8 mouse cellular contexts compared by ENCODE assay signal in the genomic region with DNA sequence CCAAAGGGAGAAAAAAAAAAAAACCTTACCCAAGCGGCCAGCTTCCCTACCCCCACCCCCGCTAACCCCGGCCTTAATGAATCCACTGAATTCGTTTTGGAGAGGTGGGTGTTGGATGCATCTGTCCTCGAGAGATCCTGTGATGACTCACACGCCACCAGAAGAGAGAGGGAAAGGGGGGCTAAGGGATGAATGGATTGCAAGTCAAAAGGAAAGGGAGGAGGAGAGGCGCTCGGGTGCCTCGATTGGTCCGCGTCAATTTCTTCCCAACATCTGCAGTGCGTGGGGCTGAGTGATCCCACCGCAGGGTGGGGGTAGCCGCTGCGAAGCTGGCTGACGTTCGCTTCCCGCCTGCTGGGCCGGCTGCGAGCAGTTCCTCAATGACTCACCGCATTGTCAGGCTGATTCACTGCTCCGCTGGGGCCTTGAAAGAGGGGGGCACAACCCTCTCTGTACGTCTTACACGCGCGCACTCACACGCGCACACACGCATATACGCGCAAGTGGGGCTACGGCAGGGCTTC. TPM values are rescaled to one million over a fixed set of nuclear protein-coding genes. Genes with fewer than 3 reads are reported as not detected.
DNase-seq lines count a peak whose midpoint lies in the region; ATAC-seq and TF ChIP-seq lines count a peak whose summit lies in the region.

No protein-coding gene starts in this region.

- H3K36me3 ChIP-seq in limb, embryonic 14.5 days (ENCODE audit: control insufficient read depth, insufficient read depth, low read length), result no peaks in the 10 kb centered on the region
- H3K36me3 ChIP-seq in midbrain, embryonic 15.5 days (replicated peaks), result no peaks in the 10 kb centered on the region

- H3K4me2 ChIP-seq in limb, embryonic 14.5 days (replicated peaks; ENCODE audit: low read depth, low read length, severe bottlenecking), result peak overlapping the region; percentile 84
- peak overlapping the region; percentile 74 for H3K4me2 ChIP-seq in midbrain, embryonic 15.5 days

- WGBS in limb, embryonic 14.5 days, result under 1% methylated on average over 32 of the region's 32 CpGs
- WGBS in midbrain, embryonic 15.5 days, result under 1% methylated on average over 32 of the region's 32 CpGs

- peak overlapping the region; percentile 50 for H3K9ac ChIP-seq in limb, embryonic 14.5 days (ENCODE audit: low read depth, low read length, severe bottlenecking)
- peak overlapping the region; percentile 53 for H3K9ac ChIP-seq in midbrain, embryonic 15.5 days

- no peak for TF ChIP-seq POLR2A in limb, embryonic 14.5 days (IDR thresholded peaks at IDR 0.05; ENCODE audit: borderline replicate concordance, extremely low read depth, insufficient read depth, insufficient read length)

- no peaks in the 10 kb centered on the region for H3K27me3 ChIP-seq in limb, embryonic 14.5 days (ENCODE audit: control insufficient read depth, insufficient read depth, low read length)
- H3K27me3 ChIP-seq in midbrain, embryonic 15.5 days (replicated peaks), result no peaks in the 10 kb centered on the region

- H3K27ac ChIP-seq in limb, embryonic 14.5 days (replicated peaks; ENCODE audit: low read depth, low read length), result peak overlapping the region; percentile 65
- peak overlapping the region; percentile 57 for H3K27ac ChIP-seq in midbrain, embryonic 15.5 days

- H3K4me1 ChIP-seq in limb, embryonic 14.5 days (ENCODE audit: control insufficient read depth, insufficient read depth, low read length), result peaks cover 19% of the 10 kb centered on the region; the same call in 1 of the 2 replicates
- H3K4me1 ChIP-seq in midbrain, embryonic 15.5 days, result peaks cover 27% of the 10 kb centered on the region

- intact Hi-C loops in gastrocnemius, postnatal 14 days (cut with DNase I; ENCODE audit: low total_unique reads), result no loop called here

- peak; percentile 96 for DNase-seq in 3T3-L1 (ENCODE audit: low read depth, low spot score)
- DNase-seq in MN1 (ENCODE audit: low spot score), result peak; percentile 89
- peak; percentile 72 to 81 for DNase-seq in cerebellum, postnatal 25 days
- peak; percentile 69 for DNase-seq in gastrocnemius, postnatal 14 days
- DNase-seq in limb, embryonic 14.5 days (ENCODE audit: low spot score), result peak; percentile 88
- peak; percentile 88 for DNase-seq in telencephalon, adult 2 months (ENCODE audit: low read depth, low spot score)

- ATAC-seq in inflammation-experienced regulatory T-cells, adult 6 months, result peak; percentile 35
- ATAC-seq in limb, embryonic 14.5 days (ENCODE audit: low FRiP score, low read depth), result peak; percentile 83
- peak; percentile 85 for ATAC-seq in midbrain, embryonic 15.5 days (replicated peaks)

- H3K9me3 ChIP-seq in limb, embryonic 14.5 days (ENCODE audit: control insufficient read depth, low read length), result no peaks in the 10 kb centered on the region
- H3K9me3 ChIP-seq in midbrain, embryonic 15.5 days, result no peaks in the 10 kb centered on the region

- H3K4me3 ChIP-seq in limb, embryonic 14.5 days (replicated peaks; ENCODE audit: low read length), result peak overlapping the region; percentile 34
- H3K4me3 ChIP-seq in midbrain, embryonic 15.5 days, result peak overlapping the region; percentile 38

RNA-seq across cellular contexts. Expression of a gene that starts 3.7 kb away (rescaled TPM):
- total RNA-seq in gastrocnemius, postnatal 14 days (2021), result under 1 TPM; 0.11 to 0.47 TPM
- 1 to 10 TPM in 2 of 3 experiments, under 1 TPM in 1; 0.95 to 7.0 (median 1.5) TPM for polyA plus RNA-seq in inflammation-experienced regulatory T-cells, adult 6 months (2017; shearing (Covaris generic))
- 14.2 and 15.4 TPM in 2 replicates for polyA plus RNA-seq in limb, embryonic 14.5 days (2012; rRNA removed)
- polyA plus RNA-seq in limb, embryonic 14.5 days (2014; fragmentation: Nextera tagmentation; extraction: Ambion mirVana), result 11.8 and 11.9 TPM in 2 replicates
- polyA plus RNA-seq in midbrain, embryonic 15.5 days (2015; fragmentation: Nextera tagmentation; extraction: Ambion mirVana), result 2.2 and 2.5 TPM in 2 replicates

RNA-seq across cellular contexts. Expression of a gene that starts 15.0 kb away (rescaled TPM):
- 10 to 100 TPM; 59.5 to 65.6 TPM for total RNA-seq in gastrocnemius, postnatal 14 days (2021)
- polyA plus RNA-seq in inflammation-experienced regulatory T-cells, adult 6 months (2017; shearing (Covaris generic)), result 1 to 10 TPM; 6.8 to 8.2 (median 7.7) TPM
- polyA plus RNA-seq in limb, embryonic 14.5 days (2012; rRNA removed), result 86.2 and 149 TPM in 2 replicates
- polyA plus RNA-seq in limb, embryonic 14.5 days (2014; fragmentation: Nextera tagmentation; extraction: Ambion mirVana), result 46.7 and 57.4 TPM in 2 replicates
- 90.3 and 105 TPM in 2 replicates for polyA plus RNA-seq in midbrain, embryonic 15.5 days (2015; fragmentation: Nextera tagmentation; extraction: Ambion mirVana)

RNA-seq across cellular contexts. Expression of a gene that starts 23.6 kb away (rescaled TPM):
- 10 to 100 TPM; 58.9 to 61.2 TPM for total RNA-seq in gastrocnemius, postnatal 14 days (2021)
- not detected for polyA plus RNA-seq in inflammation-experienced regulatory T-cells, adult 6 months (2017; shearing (Covaris generic))
- polyA plus RNA-seq in limb, embryonic 14.5 days (2012; rRNA removed), result 2.2 and 2.8 TPM in 2 replicates
- 0.25 and 0.48 TPM in 2 replicates for polyA plus RNA-seq in limb, embryonic 14.5 days (2014; fragmentation: Nextera tagmentation; extraction: Ambion mirVana)
- polyA plus RNA-seq in midbrain, embryonic 15.5 days (2015; fragmentation: Nextera tagmentation; extraction: Ambion mirVana), result 0.05 TPM in 1 of 2 replicates, not detected in the other

RNA-seq across cellular contexts. Expression of a gene that starts 39.7 kb away (rescaled TPM):
- total RNA-seq in gastrocnemius, postnatal 14 days (2021), result 10 to 100 TPM; 14.8 to 14.9 TPM
- polyA plus RNA-seq in inflammation-experienced regulatory T-cells, adult 6 months (2017; shearing (Covaris generic)), result 10 to 100 TPM; 43.1 to 61.2 (median 51.8) TPM
- 59.9 and 68.6 TPM in 2 replicates for polyA plus RNA-seq in limb, embryonic 14.5 days (2012; rRNA removed)
- polyA plus RNA-seq in limb, embryonic 14.5 days (2014; fragmentation: Nextera tagmentation; extraction: Ambion mirVana), result 52.6 and 53.5 TPM in 2 replicates
- polyA plus RNA-seq in midbrain, embryonic 15.5 days (2015; fragmentation: Nextera tagmentation; extraction: Ambion mirVana), result 82.3 and 84.4 TPM in 2 replicates

RNA-seq across cellular contexts. Expression of a gene that starts 51.4 kb away (rescaled TPM):
- total RNA-seq in gastrocnemius, postnatal 14 days (2021), result 10 to 100 TPM; 15.9 to 17.5 TPM
- 1 to 10 TPM; 6.5 to 8.0 (median 6.9) TPM for polyA plus RNA-seq in inflammation-experienced regulatory T-cells, adult 6 months (2017; shearing (Covaris generic))
- 72.1 and 84.0 TPM in 2 replicates for polyA plus RNA-seq in limb, embryonic 14.5 days (2012; rRNA removed)
- polyA plus RNA-seq in limb, embryonic 14.5 days (2014; fragmentation: Nextera tagmentation; extraction: Ambion mirVana), result 21.0 and 23.1 TPM in 2 replicates
- polyA plus RNA-seq in midbrain, embryonic 15.5 days (2015; fragmentation: Nextera tagmentation; extraction: Ambion mirVana), result 31.6 and 31.8 TPM in 2 replicates

Comparison
In these comparisons a context has a peak if more than half of its experiments do, and no peak if none do; other contexts are left out.
1. Peak in every context shown above with its lines: DNase-seq, ATAC-seq, H3K4me3 ChIP-seq and H3K27ac ChIP-seq.
2. ATAC-seq: peak in every context shown above with its lines; median percentile 85 in midbrain, embryonic 15.5 days; 83 in limb, embryonic 14.5 days; 35 in inflammation-experienced regulatory T-cells, adult 6 months.